Mouse (Mus musculus) hindbrain, embryonic 12.5 days (tissue): Measurements from ENCODE around the gene Fbxo10. TPM values are rescaled to one million over a fixed set of nuclear protein-coding genes. Genes with fewer than 3 reads are reported as not detected.
"Not testable (repeated sequence)": the region's sequence is repeated elsewhere in the genome, so short reads cannot be mapped to it uniquely, and the experiment has no call there.

ENCODE experiments used
- ATAC-seq: fragments of 200-750 bp; cut with Nextera tagmentation; 2 replicates; pipeline ENCODE4 v1.8.0; 2017; ENCODE audit warnings: moderate TSS enrichment; ENCODE audit not compliant: low FRiP score
- H3K27ac ChIP-seq: fragments of 300-500 bp; sonication (generic); 2 replicates; pipeline ENCODE4 v1.5.1; 2016; ENCODE audit warnings: mild to moderate bottlenecking
- H3K27me3 ChIP-seq: fragments of 300-500 bp; sonication (generic); 2 replicates; pipeline ENCODE4 v1.6.1; 2016; ENCODE audit warnings: mild to moderate bottlenecking
- H3K36me3 ChIP-seq: fragments of 300-500 bp; sonication (generic); 2 replicates; pipeline ENCODE4 v1.6.1; 2016; ENCODE audit warnings: mild to moderate bottlenecking
- H3K4me1 ChIP-seq: fragments of 300-500 bp; sonication (generic); 2 replicates; pipeline ENCODE4 v1.6.1; 2016
- H3K4me2 ChIP-seq: fragments of 300-500 bp; sonication (generic); replicated peaks from 2 replicates; pipeline ENCODE4 v1.6.1; 2016; ENCODE audit warnings: mild to moderate bottlenecking
- H3K4me3 ChIP-seq: fragments of 300-500 bp; sonication (generic); 2 replicates; pipeline ENCODE4 v1.5.1; 2016; ENCODE audit warnings: mild to moderate bottlenecking
- H3K9ac ChIP-seq: fragments of 300-500 bp; sonication (generic); 2 replicates; pipeline ENCODE4 v1.6.1; 2016; ENCODE audit warnings: mild to moderate bottlenecking, moderate library complexity
- H3K9me3 ChIP-seq: fragments of 300-500 bp; sonication (generic); replicated peaks from 2 replicates; pipeline ENCODE4 v1.6.1; 2016; ENCODE audit warnings: mild to moderate bottlenecking
- WGBS: fragments of 180-500 bp; shearing (Covaris S2); methylation state at CpG from one replicate; pipeline ENCODE4 v1.1.7; 2016; 5-methylcytosine and 5-hydroxymethylcytosine counted together
- polyA plus RNA-seq: library from polyadenylated mRNA; unstranded; fragments of >200 nt; fragmentation: Nextera tagmentation; extraction: Ambion mirVana; gene quantifications from 2 replicates; pipeline ENCODE4 v1.2.1, GENCODE M21; 2016

The Fbxo10 gene
- polyA plus RNA-seq, 1 experiment from 2014 or later, result 17.5 TPM

DNA sequence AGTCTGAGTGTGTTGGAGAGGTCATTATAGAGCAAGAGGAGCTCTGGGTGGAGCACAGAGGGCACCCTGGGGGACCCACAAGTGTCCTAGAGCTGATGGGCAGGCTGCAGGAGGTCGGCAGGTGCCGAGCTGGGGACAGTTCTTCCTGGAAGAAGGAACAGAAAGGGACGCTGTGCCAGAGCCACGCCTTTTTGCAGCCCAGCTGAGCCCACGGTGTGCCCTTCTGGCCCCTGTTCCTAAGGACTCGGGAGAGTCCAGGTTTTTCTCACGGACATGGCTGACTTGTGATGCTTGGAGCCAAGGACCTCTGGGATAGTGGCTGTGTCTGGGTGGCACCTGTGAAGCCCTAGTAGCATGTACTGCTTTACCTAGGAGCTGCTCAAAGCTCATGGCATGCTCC is 43.6 kb downstream of the Fbxo10 start:
- no peak for ATAC-seq
- no peak overlapping the region for H3K9ac ChIP-seq
- no peaks in the 10 kb centered on the region for H3K9me3 ChIP-seq
- no peak overlapping the region for H3K27ac ChIP-seq
- no peak overlapping the region for H3K4me2 ChIP-seq
- WGBS, result 83% methylated on average over 7 of the region's 7 CpGs
- H3K36me3 ChIP-seq, result peaks cover 70% of the 10 kb centered on the region
- H3K27me3 ChIP-seq, result no peaks in the 10 kb centered on the region
- no peaks in the 10 kb centered on the region for H3K4me1 ChIP-seq
- no peak overlapping the region for H3K4me3 ChIP-seq

- ATAC-seq, H3K27me3 ChIP-seq, H3K4me2 ChIP-seq, H3K4me3 ChIP-seq, H3K9me3 ChIP-seq, H3K9ac ChIP-seq, H3K4me1 ChIP-seq, H3K27ac ChIP-seq: not testable (repeated sequence)
- WGBS, result 92% methylated on average over 7 of the region's 7 CpGs
- H3K36me3 ChIP-seq, result peaks cover 70% of the 10 kb centered on the region
Measured at GRCm38 (mm10) chr4:45039546-45039945, 44.9 kb downstream of the Fbxo10 start.

DNA sequence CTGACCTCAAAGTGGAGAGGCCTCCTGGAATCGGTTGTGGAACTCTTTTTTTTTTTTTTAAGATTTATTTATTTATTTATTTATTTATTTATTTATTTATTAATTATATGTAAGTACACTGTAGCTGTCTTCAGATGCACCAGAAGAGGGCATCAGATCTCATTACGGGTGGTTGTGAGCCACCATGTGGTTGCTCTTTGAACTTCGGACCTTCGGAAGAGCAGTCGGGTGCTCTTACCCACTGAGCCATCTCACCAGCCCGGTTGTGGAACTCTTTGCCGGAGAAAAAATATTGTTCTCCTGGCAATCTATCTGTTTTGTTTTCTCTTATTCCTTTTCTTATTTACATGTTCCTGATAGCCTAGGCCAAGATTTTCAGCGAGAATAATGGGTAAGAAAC is 45.5 kb downstream of the Fbxo10 start:
- not testable (repeated sequence) for ATAC-seq
- H3K36me3 ChIP-seq, result peaks cover 69% of the 10 kb centered on the region

DNA sequence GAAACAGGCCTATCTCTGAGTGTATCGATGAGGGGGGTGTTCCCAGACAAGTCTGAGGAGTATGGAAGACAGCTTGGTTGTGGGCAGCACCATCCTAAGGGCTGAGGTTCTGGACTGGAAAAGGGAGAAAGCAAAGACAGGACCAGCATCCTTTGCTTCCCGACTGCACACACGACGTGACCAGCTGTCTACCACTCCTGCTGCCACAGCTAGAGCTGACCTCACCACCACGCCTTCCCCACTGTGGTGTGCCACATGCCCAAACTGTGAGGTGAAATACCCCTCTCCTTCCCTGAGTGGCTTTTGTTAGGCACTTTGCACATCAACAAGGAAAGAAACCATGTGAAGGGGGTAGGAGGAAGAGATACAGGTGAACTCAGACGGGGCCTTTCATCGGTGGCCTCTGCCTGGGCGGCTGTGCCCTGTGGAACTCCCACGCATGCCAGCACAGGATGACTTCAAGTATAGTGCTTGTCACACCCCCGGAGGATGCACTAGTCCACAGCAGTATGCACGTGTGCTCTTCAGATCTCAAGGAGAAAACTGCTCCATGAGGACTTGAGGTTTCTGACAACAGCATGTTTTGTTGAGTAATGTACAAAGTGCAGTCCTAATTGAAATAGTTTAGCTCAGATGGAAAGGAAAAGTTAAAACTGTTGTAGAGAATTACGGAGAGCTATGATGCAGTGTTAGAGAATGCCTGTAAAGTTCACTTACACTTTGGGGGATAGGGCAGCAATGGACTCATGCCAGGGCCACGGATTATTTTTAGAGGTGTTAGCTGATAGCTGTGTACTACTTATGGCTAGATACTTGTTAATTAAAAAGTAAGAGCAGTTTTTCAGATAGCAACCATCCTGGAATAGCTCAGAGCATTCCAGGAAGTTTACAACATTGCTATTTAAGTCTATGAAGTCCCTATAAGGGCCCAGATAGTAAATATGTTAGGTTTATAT is 46.7 kb downstream of the Fbxo10 start:
- WGBS, result 94% methylated on average over 13 of the region's 13 CpGs
- H3K4me3 ChIP-seq, result no peak overlapping the region
- ATAC-seq, result no peak
- H3K9ac ChIP-seq, result no peak overlapping the region
- H3K9me3 ChIP-seq, result no peaks in the 10 kb centered on the region
- H3K4me1 ChIP-seq, result no peaks in the 10 kb centered on the region
- no peak overlapping the region for H3K27ac ChIP-seq
- no peak overlapping the region for H3K4me2 ChIP-seq
- no peaks in the 10 kb centered on the region for H3K27me3 ChIP-seq
- H3K36me3 ChIP-seq, result peaks cover 69% of the 10 kb centered on the region

More for the DNA sequence above, 45.5 kb downstream of the Fbxo10 start:
- H3K4me1 ChIP-seq, H3K4me3 ChIP-seq, H3K27ac ChIP-seq, H3K9me3 ChIP-seq, H3K27me3 ChIP-seq, H3K9ac ChIP-seq, H3K4me2 ChIP-seq: not testable (repeated sequence)
- 56% methylated on average over 8 of the region's 8 CpGs for WGBS

DNA sequence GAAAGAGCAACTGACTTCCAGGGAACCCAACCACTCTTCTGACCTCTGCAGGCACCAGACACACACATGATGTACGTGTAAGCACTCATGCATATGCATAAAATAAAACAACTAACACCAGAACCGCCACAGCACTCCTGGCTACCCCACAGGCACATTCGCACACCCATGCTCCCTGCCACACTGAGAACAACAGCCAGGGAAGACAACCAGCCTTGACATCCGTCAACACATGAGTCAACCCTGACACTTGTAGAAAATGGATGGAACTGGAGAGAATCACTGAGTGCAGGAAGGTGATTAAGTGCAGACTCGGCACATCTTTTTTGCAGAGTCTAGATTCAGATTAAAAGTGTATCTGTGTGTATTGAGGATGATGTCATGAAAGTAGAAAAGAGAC is 47.8 kb downstream of the Fbxo10 start:
- Histone ChIP-seq H3K36me3 (peaks cover 74% of the 10 kb centered on the region), H3K9ac (no peak overlapping the region), H3K9me3 (no peaks in the 10 kb centered on the region), H3K4me3 (no peak overlapping the region), H3K4me2 (no peak overlapping the region), H3K27me3 (no peaks in the 10 kb centered on the region), H3K4me1 (no peaks in the 10 kb centered on the region), H3K27ac (no peak overlapping the region)
- WGBS, result 86% methylated on average over 5 of the region's 5 CpGs
- no peak for ATAC-seq

DNA sequence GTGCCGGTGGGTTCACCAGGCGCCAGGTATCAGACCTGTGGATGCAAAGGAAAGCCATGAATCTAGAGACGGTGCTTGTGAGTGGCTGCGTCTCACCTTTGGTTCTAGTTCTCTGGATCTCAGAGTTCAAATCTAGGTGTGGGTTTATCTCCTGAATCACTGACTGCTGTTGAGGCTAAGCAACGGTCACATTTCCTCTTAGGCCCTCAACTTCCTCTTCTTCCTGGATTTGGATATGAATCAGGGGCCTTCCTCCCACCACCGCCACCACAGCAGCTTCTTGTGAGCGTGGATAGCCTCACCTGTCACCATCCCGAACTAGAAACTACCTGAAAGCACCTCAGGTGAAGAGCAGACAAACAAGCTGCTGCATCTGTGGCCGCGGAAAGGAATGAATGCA is 48.4 kb downstream of the Fbxo10 start:
- Histone ChIP-seq H3K27ac (no peak overlapping the region), H3K27me3 (no peaks in the 10 kb centered on the region), H3K4me2 (no peak overlapping the region), H3K4me3 (no peak overlapping the region), H3K4me1 (no peaks in the 10 kb centered on the region), H3K36me3 (peaks cover 74% of the 10 kb centered on the region), H3K9ac (no peak overlapping the region), H3K9me3 (no peaks in the 10 kb centered on the region)
- no peak for ATAC-seq
- WGBS, result 95% methylated on average over 10 of the region's 10 CpGs

DNA sequence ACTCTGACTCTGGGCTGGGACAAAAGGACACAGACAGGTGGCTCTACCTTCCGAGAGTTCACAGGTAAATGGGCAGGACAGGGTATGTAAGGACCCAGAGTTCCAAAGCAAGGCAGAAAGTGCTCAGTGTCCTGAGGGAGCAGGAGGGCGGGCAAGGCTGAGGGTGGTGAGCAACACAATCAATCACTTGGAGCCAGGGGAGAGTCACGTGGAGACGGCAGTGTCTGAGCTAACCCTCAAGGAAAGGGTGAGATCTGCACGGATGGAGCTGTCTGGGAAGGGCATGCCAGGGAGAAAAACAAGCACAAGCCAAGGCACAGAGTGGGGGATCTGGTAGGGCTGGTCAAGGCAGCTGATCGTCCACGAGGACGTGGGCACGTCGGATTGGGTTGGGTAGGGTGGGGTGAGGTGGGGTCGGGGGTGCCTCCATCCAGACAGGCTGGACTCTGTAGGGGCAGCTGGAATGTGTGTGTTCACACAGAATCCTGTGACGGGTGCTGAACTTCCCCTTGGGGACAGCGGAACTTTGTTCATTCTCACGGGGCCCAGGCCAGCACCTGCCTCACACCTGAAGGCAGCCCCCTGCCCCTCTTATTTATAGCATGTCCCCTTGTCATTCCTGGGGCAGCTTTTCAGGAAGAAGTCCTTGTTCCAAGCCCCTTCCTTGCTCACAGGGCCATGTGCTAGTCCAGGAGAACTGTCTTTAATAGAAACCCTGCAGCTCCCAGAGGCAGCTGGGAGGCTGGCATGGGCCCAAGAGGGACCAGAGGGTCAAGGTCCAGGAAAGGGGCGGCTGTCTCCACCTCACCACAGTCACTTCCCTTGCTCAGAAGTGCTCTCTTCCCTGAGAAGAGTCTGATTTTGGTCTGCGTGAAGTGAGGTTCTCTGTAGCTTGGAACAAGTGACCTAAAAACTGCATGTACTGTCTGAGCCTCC is 49.4 kb downstream of the Fbxo10 start:
- Histone ChIP-seq H3K9me3 (no peaks in the 10 kb centered on the region), H3K4me2 (no peak overlapping the region), H3K27ac (no peak overlapping the region), H3K4me1 (no peaks in the 10 kb centered on the region), H3K9ac (no peak overlapping the region), H3K4me3 (no peak overlapping the region), H3K27me3 (no peaks in the 10 kb centered on the region), H3K36me3 (peaks cover 74% of the 10 kb centered on the region)
- 76% methylated on average over 15 of the region's 16 CpGs for WGBS
- no peak for ATAC-seq

- Histone ChIP-seq H3K4me1 (no peaks in the 10 kb centered on the region), H3K27ac (no peak overlapping the region), H3K4me3 (no peak overlapping the region), H3K27me3 (no peaks in the 10 kb centered on the region), H3K36me3 (peaks cover 83% of the 10 kb centered on the region), H3K9me3 (no peaks in the 10 kb centered on the region), H3K4me2 (no peak overlapping the region), H3K9ac (no peak overlapping the region)
- no peak for ATAC-seq
- WGBS, result 92% methylated on average over 9 of the region's 9 CpGs
Measured at GRCm38 (mm10) chr4:45032586-45032985, 51.8 kb downstream of the Fbxo10 start.

DNA sequence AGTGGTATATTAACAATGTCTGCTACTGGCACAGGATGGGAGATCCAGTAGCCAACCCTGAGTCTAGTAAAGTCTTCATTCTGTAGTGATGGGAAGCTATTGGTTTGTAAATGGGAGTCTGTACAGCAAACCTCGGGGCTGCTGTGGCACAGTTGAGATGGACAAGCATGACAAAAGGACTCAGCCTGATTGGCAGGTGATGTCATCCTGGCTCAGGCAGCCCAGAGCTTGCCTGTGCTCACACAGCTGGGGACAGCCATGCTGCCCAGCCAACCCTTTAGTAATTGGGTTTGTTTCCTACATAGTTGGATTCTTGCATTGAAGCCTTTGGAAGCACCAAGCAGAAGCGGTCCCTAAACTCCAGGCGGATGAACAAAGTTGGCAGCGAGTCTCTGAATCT is 57.9 kb downstream of the Fbxo10 start:
- no peak overlapping the region for H3K4me2 ChIP-seq
- no peaks in the 10 kb centered on the region for H3K9me3 ChIP-seq
- 84% methylated on average over 4 of the region's 4 CpGs for WGBS
- peaks cover 55% of the 10 kb centered on the region for H3K36me3 ChIP-seq
- H3K27ac ChIP-seq, result no peak overlapping the region
- H3K27me3 ChIP-seq, result no peaks in the 10 kb centered on the region
- no peak overlapping the region for H3K9ac ChIP-seq
- H3K4me3 ChIP-seq, result no peak overlapping the region
- H3K4me1 ChIP-seq, result no peaks in the 10 kb centered on the region
- no peak for ATAC-seq

DNA sequence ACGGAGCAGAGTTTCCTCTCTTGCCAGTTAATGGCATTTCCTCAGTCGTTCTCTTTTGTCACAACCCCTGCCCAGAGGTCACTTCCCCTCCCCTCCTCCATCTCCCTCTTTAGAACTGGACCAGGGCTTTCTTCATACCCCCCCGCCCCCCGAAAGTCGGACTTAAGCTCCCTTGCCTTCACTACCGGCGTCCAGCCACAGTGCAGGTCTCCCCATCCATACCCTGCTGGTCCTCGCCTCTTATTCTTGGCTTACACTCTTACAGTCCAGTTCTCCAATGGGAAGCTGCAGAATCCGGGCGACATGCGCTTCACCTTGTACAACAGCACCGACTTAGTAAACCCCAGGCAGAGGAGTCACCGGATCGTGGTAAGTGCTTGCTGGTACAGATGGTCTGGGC is 65.4 kb downstream of the Fbxo10 start:
- no peak overlapping the region for H3K27ac ChIP-seq
- H3K9ac ChIP-seq, result peak overlapping the region; percentile 73
- peak overlapping the region; percentile 78 for H3K4me3 ChIP-seq
- 2% methylated on average over 14 of the region's 14 CpGs for WGBS
- peaks cover 11% of the 10 kb centered on the region; the same call in 1 of the 2 replicates for H3K36me3 ChIP-seq
- peak overlapping the region; percentile 95 for H3K4me2 ChIP-seq
- H3K27me3 ChIP-seq, result no peaks in the 10 kb centered on the region
- ATAC-seq, result peak; percentile 17; the same call in 1 of the 2 replicates
- H3K9me3 ChIP-seq, result no peaks in the 10 kb centered on the region
- peaks cover 21% of the 10 kb centered on the region for H3K4me1 ChIP-seq

DNA sequence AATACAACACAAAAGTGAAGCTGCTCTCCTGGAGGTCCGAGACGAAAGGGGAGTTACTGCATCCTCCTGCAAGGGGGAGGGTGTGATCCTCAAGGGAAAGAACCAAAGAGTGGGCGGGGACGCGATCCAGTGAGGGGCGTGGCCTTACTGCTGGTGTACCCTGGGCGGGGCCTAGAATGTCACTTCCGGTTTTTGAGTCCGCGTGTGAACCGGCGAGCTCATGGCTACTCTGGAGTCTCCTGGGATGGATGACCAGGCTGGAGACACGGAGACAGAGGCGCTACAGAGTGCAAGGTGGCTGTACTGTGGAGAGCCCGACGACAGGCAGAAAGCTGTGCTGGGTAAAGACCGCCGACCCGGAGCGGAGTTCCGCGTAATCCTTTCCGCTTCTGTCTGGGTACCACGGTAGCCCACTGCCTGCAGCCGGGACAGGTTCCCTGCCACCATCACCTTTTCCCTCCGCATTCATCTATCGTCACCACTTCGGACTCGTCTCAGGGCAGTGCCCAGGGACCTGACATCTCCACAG is 65.9 kb downstream of the Fbxo10 start, which contains the start of gene Polr1e:
Gene Polr1e (plus strand): TSS at position 132 of the 529 bp plus-strand sequence.
- H3K4me3 ChIP-seq, result peak within 1 kb of the TSS; percentile 78
- WGBS, result 0% methylated on average over 29 of the region's 29 CpGs
- no peaks in the 10 kb centered on the region for H3K27me3 ChIP-seq
- peaks cover 7% of the 10 kb centered on the region; the same call in 1 of the 2 replicates for H3K36me3 ChIP-seq
- H3K4me1 ChIP-seq, result peaks cover 23% of the 10 kb centered on the region
- peak within 1 kb of the TSS; percentile 95 for H3K4me2 ChIP-seq
- peak; percentile 86 for ATAC-seq
- H3K27ac ChIP-seq, result 0 out of 2 replicates have a peak within 1 kb of the TSS, but pooled peaks have one; percentile 31
- peak within 1 kb of the TSS; percentile 73 for H3K9ac ChIP-seq
- no peaks in the 10 kb centered on the region for H3K9me3 ChIP-seq

DNA sequence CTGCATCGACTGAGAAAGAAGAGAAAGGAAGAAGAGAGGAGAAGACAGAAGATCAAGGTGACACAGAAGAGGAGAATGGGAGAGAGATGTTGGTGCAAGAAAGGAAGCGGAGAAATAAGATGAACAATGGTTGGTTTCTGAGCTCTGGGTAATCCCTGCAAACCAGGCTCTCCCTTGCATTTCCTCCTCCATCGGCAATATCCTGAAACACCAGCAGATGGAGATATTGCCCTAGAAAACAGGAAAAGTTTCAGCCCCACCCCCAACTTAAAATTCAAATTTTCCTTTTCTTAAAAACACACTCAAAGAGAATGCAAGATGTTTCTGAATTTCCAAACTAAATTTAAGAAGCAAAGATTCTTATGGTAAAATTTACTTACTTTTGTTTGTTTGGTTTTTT is 68.8 kb downstream of the Fbxo10 start:
- no peak for ATAC-seq
- no peak overlapping the region for H3K4me3 ChIP-seq
- WGBS, result 16% methylated on average over 3 of the region's 3 CpGs

More for the DNA sequence above, 68.8 kb downstream of the Fbxo10 start:
- Histone ChIP-seq H3K27me3 (no peaks in the 10 kb centered on the region), H3K36me3 (no peaks in the 10 kb centered on the region), H3K27ac (no peak overlapping the region), H3K9ac (no peak overlapping the region), H3K4me2 (no peak overlapping the region), H3K4me1 (peaks cover 29% of the 10 kb centered on the region), H3K9me3 (no peaks in the 10 kb centered on the region)
